In genomic region chr13:43370063-43370462, GRCm38 (mm10) we compare ENCODE assay signal across 16 mouse cellular contexts.
"Had no signal": no experiment of that assay in that cellular context is flagged by ENCODE, and none has a peak within 500 bp of the region (broad histone marks: within the 10 kb centered on the region; RNA-seq: fewer than 3 reads in every experiment).

No protein-coding gene starts in this region.

- DNase-seq: retina, postnatal 1 day; right cerebral cortex, adult 18-20 months; right cerebral cortex, postnatal 14 days; right cerebral cortex, postnatal 25 days; right cerebral cortex, postnatal 4 days; spleen, adult 18-20 months; thymus, adult 18-20 months; thymus, adult 2 months; thymus, postnatal 14 days; thymus, postnatal 25 days; thymus, postnatal 36 days; thymus, postnatal 4 days had no signal

- H3K9me3 ChIP-seq: neural tube, embryonic 13.5 days; neural tube, embryonic 15.5 days; stomach, embryonic 15.5 days had no signal

- H3K27ac ChIP-seq: neural tube, embryonic 13.5 days; neural tube, embryonic 15.5 days; stomach, embryonic 15.5 days; stomach, postnatal 0 days had no signal

- H3K9ac ChIP-seq: neural tube, embryonic 13.5 days; neural tube, embryonic 15.5 days; stomach, embryonic 15.5 days had no signal

- H3K4me3 ChIP-seq: neural tube, embryonic 13.5 days; neural tube, embryonic 15.5 days; stomach, embryonic 15.5 days had no signal

- H3K27me3 ChIP-seq: neural tube, embryonic 13.5 days; neural tube, embryonic 15.5 days; stomach, embryonic 15.5 days had no signal

- H3K4me2 ChIP-seq: neural tube, embryonic 13.5 days; neural tube, embryonic 15.5 days; stomach, embryonic 15.5 days had no signal
